8 mouse cellular contexts compared by ENCODE assay signal in genomic region chr12:23189110-23189509, GRCm38 (mm10).
DNase-seq lines count a peak whose midpoint lies in the region; ATAC-seq lines count a peak whose summit lies in the region.
"Not testable (repeated sequence)": the region's sequence is repeated elsewhere in the genome, so short reads cannot be mapped to it uniquely, and the experiment has no call there.

No protein-coding gene starts in this region.

- DNase-seq in ZHBTc4 (ENCODE audit: low read depth, low spot score) = peak; percentile 15
- DNase-seq in embryonic facial prominence, embryonic 14.5 days (ENCODE audit: low spot score); hindbrain, embryonic 14.5 days (ENCODE audit: low spot score): not testable (repeated sequence)
- DNase-seq in heart, embryonic 10.5 days (ENCODE audit: low spot score) = peak; percentile 63
- DNase-seq in layer of hippocampus, postnatal 10 days (ENCODE audit: low spot score in 2 of 2) = peak; percentile 2 to 6
- peak; percentile 17 for DNase-seq in thymus, postnatal 4 days

- H3K4me1 ChIP-seq in embryonic facial prominence, embryonic 14.5 days (ENCODE audit: control insufficient read depth, insufficient read depth, low read length); heart, embryonic 10.5 days; hindbrain, embryonic 14.5 days (replicated peaks; ENCODE audit: control insufficient read depth, insufficient read depth, low read length); lung, embryonic 15.5 days; neural tube, embryonic 13.5 days (replicated peaks): not testable (repeated sequence)

- H3K27ac ChIP-seq in embryonic facial prominence, embryonic 14.5 days (replicated peaks; ENCODE audit: low read depth, low read length); hindbrain, embryonic 14.5 days; lung, embryonic 15.5 days; neural tube, embryonic 13.5 days (replicated peaks): not testable (repeated sequence)
- H3K27ac ChIP-seq in heart, embryonic 10.5 days = peak overlapping the region; percentile 64; the same call in 1 of the 2 replicates

- H3K9me3 ChIP-seq in embryonic facial prominence, embryonic 14.5 days (ENCODE audit: control insufficient read depth, low read length); heart, embryonic 10.5 days; hindbrain, embryonic 14.5 days (ENCODE audit: control insufficient read depth, low read length); lung, embryonic 15.5 days; neural tube, embryonic 13.5 days: not testable (repeated sequence)

- H3K4me3 ChIP-seq in embryonic facial prominence, embryonic 14.5 days (ENCODE audit: low read depth, low read length) = peak overlapping the region; percentile 42
- H3K4me3 ChIP-seq in heart, embryonic 10.5 days = peak overlapping the region; percentile 61
- H3K4me3 ChIP-seq in hindbrain, embryonic 14.5 days (replicated peaks; ENCODE audit: low read length) = peak overlapping the region; percentile 38
- H3K4me3 ChIP-seq in lung, embryonic 15.5 days = peak overlapping the region; percentile 48
- H3K4me3 ChIP-seq in neural tube, embryonic 13.5 days = peak overlapping the region; percentile 48

- ATAC-seq in embryonic facial prominence, embryonic 14.5 days (ENCODE audit: low read depth) = peak; percentile 37; the same call in 1 of the 2 replicates
- not testable (repeated sequence) for ATAC-seq in hindbrain, embryonic 14.5 days (ENCODE audit: low FRiP score)
- peak; percentile 52; the same call in 1 of the 2 replicates for ATAC-seq in lung, embryonic 15.5 days (ENCODE audit: borderline replicate concordance, extremely low read depth, low FRiP score, low TSS enrichment)
- 0 out of 2 replicates have a peak, but pooled peaks have one; percentile 23 for ATAC-seq in neural tube, embryonic 13.5 days (ENCODE audit: low read depth)

- H3K4me2 ChIP-seq in embryonic facial prominence, embryonic 14.5 days (ENCODE audit: low read depth, low read length) = peak overlapping the region; percentile 45
- peak overlapping the region; percentile 44 for H3K4me2 ChIP-seq in hindbrain, embryonic 14.5 days (replicated peaks)
- H3K4me2 ChIP-seq in lung, embryonic 15.5 days = peak overlapping the region; percentile 58
- H3K4me2 ChIP-seq in neural tube, embryonic 13.5 days = peak overlapping the region; percentile 52

- peak overlapping the region; percentile 58 for H3K9ac ChIP-seq in embryonic facial prominence, embryonic 14.5 days (ENCODE audit: low read depth, low read length)
- H3K9ac ChIP-seq in hindbrain, embryonic 14.5 days = peak overlapping the region; percentile 60
- H3K9ac ChIP-seq in lung, embryonic 15.5 days = peak overlapping the region; percentile 38
- peak overlapping the region; percentile 67 for H3K9ac ChIP-seq in neural tube, embryonic 13.5 days

- 1% methylated on average over 10 of the region's 50 CpGs for WGBS in embryonic facial prominence, embryonic 14.5 days
- WGBS in heart, embryonic 10.5 days = under 1% methylated on average over 45 of the region's 50 CpGs
- under 1% methylated on average over 32 of the region's 50 CpGs for WGBS in hindbrain, embryonic 14.5 days
- WGBS in lung, embryonic 15.5 days = 1% methylated on average over 34 of the region's 50 CpGs
- 2% methylated on average over 38 of the region's 50 CpGs for WGBS in neural tube, embryonic 13.5 days

- H3K27me3 ChIP-seq in embryonic facial prominence, embryonic 14.5 days (replicated peaks; ENCODE audit: control insufficient read depth, insufficient read depth, low read length); heart, embryonic 10.5 days (ENCODE audit: insufficient read depth, poor library complexity, severe bottlenecking); hindbrain, embryonic 14.5 days (ENCODE audit: control insufficient read depth, insufficient read depth, low read length); lung, embryonic 15.5 days; neural tube, embryonic 13.5 days: not testable (repeated sequence)

- not testable (repeated sequence) for H3K36me3 ChIP-seq in embryonic facial prominence, embryonic 14.5 days (ENCODE audit: control insufficient read depth, insufficient read depth, low read length); heart, embryonic 10.5 days; hindbrain, embryonic 14.5 days (replicated peaks; ENCODE audit: control insufficient read depth, insufficient read depth); lung, embryonic 15.5 days; neural tube, embryonic 13.5 days
